Comparison of ENCODE assay signal across 8 mouse cellular contexts in the genomic region with DNA sequence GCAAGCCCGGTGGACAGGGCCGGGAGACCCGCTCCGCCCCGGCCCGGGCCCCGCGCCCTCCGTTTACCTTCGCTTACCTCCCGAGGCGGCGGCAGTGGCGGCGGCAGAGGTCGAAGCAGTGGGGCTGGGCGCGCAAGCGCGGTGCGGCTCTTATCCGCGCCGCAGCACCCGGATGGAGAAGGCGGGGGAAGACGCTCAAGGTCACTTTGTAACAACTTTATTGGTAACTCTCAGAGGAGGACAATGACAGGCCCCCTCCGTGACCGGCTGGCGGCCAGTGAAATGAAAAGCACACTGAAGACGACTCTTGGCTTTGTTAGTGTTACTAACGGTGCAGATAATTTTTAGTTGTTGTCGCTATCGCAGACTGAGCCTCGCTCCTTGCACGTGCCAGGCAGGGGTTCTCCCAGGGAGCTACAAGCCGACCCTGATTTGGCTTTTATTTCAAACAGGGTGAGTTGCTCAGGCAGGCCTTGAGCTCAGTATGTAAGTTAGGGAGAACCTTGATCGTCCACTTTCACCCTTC. TPM values are rescaled to one million over a fixed set of nuclear protein-coding genes. Genes with fewer than 3 reads are reported as not detected.
DNase-seq lines count a peak whose midpoint lies in the region; ATAC-seq and TF ChIP-seq lines count a peak whose summit lies in the region.

A gene (minus strand): TSS at position 152 of the 526 bp plus-strand sequence.

- 0 out of 6 replicates have a peak, but pooled peaks of 1 of the 3 experiments have one; percentile 4 for TF ChIP-seq CTCF in MEL (IDR thresholded peaks at IDR 0.05 in 2 of 3, conservative IDR thresholded peaks at IDR 0.05 in 1 of 3; ENCODE audit: control insufficient read depth in 1 of 3, insufficient read depth in 1 of 3, low read depth in 2 of 3, low read length in 3 of 3, poor library complexity in 1 of 3, severe bottlenecking in 1 of 3)
- no peak for TF ChIP-seq CTCF in cerebellum, adult 2 months (IDR thresholded peaks at IDR 0.05; ENCODE audit: borderline replicate concordance, insufficient read depth, low read depth, low read length)

- peaks cover 23% of the 10 kb centered on the region in 2 experiments for H3K36me3 ChIP-seq in MEL (ENCODE audit: control insufficient read depth in 1 of 2, insufficient read depth in 2 of 2, low read length in 2 of 2)
- H3K36me3 ChIP-seq in lung, embryonic 16.5 days (ENCODE audit: control insufficient read depth, insufficient read depth, low read length) = peaks cover 28% of the 10 kb centered on the region

- no peaks in the 10 kb centered on the region for H3K27me3 ChIP-seq in MEL (ENCODE audit: control insufficient read depth in 1 of 2, insufficient read depth in 2 of 2, low read length in 2 of 2)
- no peaks in the 10 kb centered on the region for H3K27me3 ChIP-seq in cerebellum, adult 2 months (ENCODE audit: control insufficient read depth, insufficient read depth, low read length)
- H3K27me3 ChIP-seq in lung, embryonic 16.5 days (ENCODE audit: control insufficient read depth, insufficient read depth, low read depth, low read length) = no peaks in the 10 kb centered on the region

- peak within 1 kb of the TSS; percentile 92 for H3K9ac ChIP-seq in MEL (ENCODE audit: control insufficient read depth, low read depth, low read length, poor library complexity, severe bottlenecking)
- H3K9ac ChIP-seq in lung, embryonic 16.5 days (ENCODE audit: low read length) = peak within 1 kb of the TSS; percentile 99

- H3K79me2 ChIP-seq in MEL (ENCODE audit: control insufficient read depth, insufficient read depth, low read length, poor library complexity) = peaks cover 13% of the 10 kb centered on the region

- ATAC-seq in hematopoietic stem cell, adult 5-6 weeks (replicated peaks in 1 of 2; ENCODE audit: insufficient read depth in 1 of 2, low FRiP score in 2 of 2, low TSS enrichment in 1 of 2, low read depth in 1 of 2, poor library complexity in 2 of 2, severe bottlenecking in 2 of 2) = peak; percentile 92 to 96
- peak; percentile 98 for ATAC-seq in lung, embryonic 16.5 days (ENCODE audit: low read depth)

- H3K4me1 ChIP-seq in MEL (ENCODE audit: control insufficient read depth in 1 of 2, insufficient read depth in 2 of 2, low read length in 2 of 2) = peaks cover 3 to 8% of the 10 kb centered on the region in 2 experiments; a peak in 3 of 4 replicates
- H3K4me1 ChIP-seq in cerebellum, adult 2 months (ENCODE audit: control insufficient read depth, insufficient read depth, low read length) = no peaks in the 10 kb centered on the region; the same call in 1 of the 2 replicates
- peaks cover 5% of the 10 kb centered on the region for H3K4me1 ChIP-seq in lung, embryonic 16.5 days (replicated peaks; ENCODE audit: control insufficient read depth, insufficient read depth, low read length)

- WGBS in cerebellum, adult 2 months = under 1% methylated on average over 38 of the region's 38 CpGs
- under 1% methylated on average over 38 of the region's 38 CpGs for WGBS in lung, embryonic 16.5 days

- H3K9me3 ChIP-seq in MEL (replicated peaks; ENCODE audit: insufficient read depth, low read length) = no peaks in the 10 kb centered on the region
- no peaks in the 10 kb centered on the region for H3K9me3 ChIP-seq in lung, embryonic 16.5 days (ENCODE audit: control insufficient read depth, low read length)

- peak within 1 kb of the TSS; percentile 79 for H3K27ac ChIP-seq in MEL (ENCODE audit: control insufficient read depth, low read depth, low read length)
- peak within 1 kb of the TSS; percentile 92 for H3K27ac ChIP-seq in cerebellum, adult 2 months (ENCODE audit: insufficient read depth, low read length)
- peak within 1 kb of the TSS; percentile 87 for H3K27ac ChIP-seq in lung, embryonic 16.5 days (ENCODE audit: low read length)

- TF ChIP-seq RAD21 in MEL (IDR thresholded peaks at IDR 0.05; ENCODE audit: low read depth, low read length) = no peak

- H3K4me2 ChIP-seq in lung, embryonic 16.5 days (ENCODE audit: low read depth, low read length) = peak within 1 kb of the TSS; percentile 85

- DNase-seq in MEL (ENCODE audit: low read depth, low spot score) = peak; percentile 95
- peak; percentile 94 to 95 for DNase-seq in cerebellum, adult 2 months
- peak; percentile 92 for DNase-seq in forelimb bud, embryonic 11.5 days (ENCODE audit: low read depth, low spot score)
- DNase-seq in layer of hippocampus, adult 9-10 months (ENCODE audit: low spot score) = peak; percentile 77
- peak; percentile 83 for DNase-seq in ovary, postnatal 10 days (ENCODE audit: low spot score)
- peak; percentile 89 to 90 for DNase-seq in thymus, postnatal 10 days (ENCODE audit: low spot score in 2 of 2)

- peak; percentile 80 to 85 for TF ChIP-seq POLR2A in MEL (IDR thresholded peaks at IDR 0.05; ENCODE audit: control insufficient read depth in 1 of 2, insufficient read depth in 1 of 2, low read depth in 1 of 2, low read length in 2 of 2, poor library complexity in 1 of 2)
- TF ChIP-seq POLR2A in cerebellum, adult 2 months (IDR thresholded peaks at IDR 0.05; ENCODE audit: borderline replicate concordance, insufficient read depth, low read length) = peak; percentile 87

- peak in 1 of 2 experiments; percentile 71; a peak in 3 of 4 replicates for TF ChIP-seq EP300 in MEL (IDR thresholded peaks at IDR 0.05; ENCODE audit: low read depth in 1 of 2, low read length in 2 of 2)

- H3K4me3 ChIP-seq in MEL (ENCODE audit: control insufficient read depth in 1 of 2, insufficient read depth in 1 of 2, low read depth in 2 of 2, low read length in 2 of 2) = peak within 1 kb of the TSS; percentile 72 to 89
- peak within 1 kb of the TSS; percentile 72 for H3K4me3 ChIP-seq in cerebellum, adult 2 months (replicated peaks; ENCODE audit: insufficient read depth, low read depth, low read length)
- peak within 1 kb of the TSS; percentile 72 for H3K4me3 ChIP-seq in lung, embryonic 16.5 days (ENCODE audit: low read length)

TF ChIP-seq in MEL, 35 proteins besides CTCF, POLR2A, EP300 and RAD21:
- TF ChIP-seq SMC3 (IDR thresholded peaks at IDR 0.05; ENCODE audit: low read depth, low read length) = no peak
- 0 out of 2 replicates have a peak, but pooled peaks have one; percentile 42 for TF ChIP-seq CHD1 (IDR thresholded peaks at IDR 0.05; ENCODE audit: low read depth, low read length)
- peak; percentile 93 for TF ChIP-seq HCFC1 (IDR thresholded peaks at IDR 0.05; ENCODE audit: low read depth, low read length)
- TF ChIP-seq GATA1 (IDR thresholded peaks at IDR 0.05; ENCODE audit: low read depth, low read length) = peak; percentile 38
- TF ChIP-seq JUND (IDR thresholded peaks at IDR 0.05; ENCODE audit: low read depth, low read length) = no peak
- TF ChIP-seq MYC (IDR thresholded peaks at IDR 0.05; ENCODE audit: low read depth, low read length) = peak; percentile 92
- TF ChIP-seq SIN3A (IDR thresholded peaks at IDR 0.05; ENCODE audit: low read length) = peak; percentile 96
- peak; percentile 96 for TF ChIP-seq TBP (IDR thresholded peaks at IDR 0.05; ENCODE audit: low read depth, low read length)
- TF ChIP-seq USF2 (IDR thresholded peaks at IDR 0.05; ENCODE audit: borderline replicate concordance in 1 of 2, insufficient read depth in 1 of 2, low read depth in 1 of 2, low read length in 2 of 2) = no peak
- peak; percentile 82 for TF ChIP-seq POLR2AphosphoS2 (IDR thresholded peaks at IDR 0.05; ENCODE audit: low read length)
- TF ChIP-seq ELF1 (IDR thresholded peaks at IDR 0.05; ENCODE audit: low read depth, low read length) = peak; percentile 80
- no peak for TF ChIP-seq CHD2 (IDR thresholded peaks at IDR 0.05; ENCODE audit: low read length)
- no peak; the same call in 1 of the 2 replicates for TF ChIP-seq E2F4 (IDR thresholded peaks at IDR 0.05; ENCODE audit: borderline replicate concordance, low read depth, low read length)
- TF ChIP-seq KAT2A (conservative IDR thresholded peaks at IDR 0.05; ENCODE audit: low read depth, low read length) = peak; percentile 78
- TF ChIP-seq ETS1 (IDR thresholded peaks at IDR 0.05; ENCODE audit: low read depth, low read length) = peak; percentile 76
- no peak for TF ChIP-seq UBTF (IDR thresholded peaks at IDR 0.05; ENCODE audit: borderline replicate concordance, insufficient read depth, low read depth, low read length)
- peak; percentile 86 for TF ChIP-seq NRF1 (IDR thresholded peaks at IDR 0.05; ENCODE audit: insufficient read depth, low read depth, low read length, poor library complexity, severe bottlenecking)
- peak; percentile 92 for TF ChIP-seq ZMIZ1 (IDR thresholded peaks at IDR 0.05; ENCODE audit: low read depth, low read length)
- TF ChIP-seq MAZ (IDR thresholded peaks at IDR 0.05; ENCODE audit: low read depth, low read length) = peak; percentile 99
- TF ChIP-seq BHLHE40 (IDR thresholded peaks at IDR 0.05; ENCODE audit: borderline replicate concordance, low read depth, low read length) = peak; percentile 96
- peak; percentile 74 for TF ChIP-seq TCF12 (IDR thresholded peaks at IDR 0.05; ENCODE audit: low read depth, low read length)
- peak; percentile 57; the same call in 1 of the 2 replicates for TF ChIP-seq MYB (IDR thresholded peaks at IDR 0.05; ENCODE audit: low read depth, low read length)
- TF ChIP-seq RCOR1 (IDR thresholded peaks at IDR 0.05; ENCODE audit: low read depth, low read length) = peak; percentile 46; the same call in 1 of the 2 replicates
- TF ChIP-seq ZNF384 (IDR thresholded peaks at IDR 0.05; ENCODE audit: low read depth, low read length) = peak; percentile 56; the same call in 1 of the 2 replicates
- TF ChIP-seq MAX (IDR thresholded peaks at IDR 0.05; ENCODE audit: low read length) = peak; percentile 86
- TF ChIP-seq MXI1 (IDR thresholded peaks at IDR 0.05; ENCODE audit: low read depth, low read length) = peak; percentile 93
- 0 out of 2 replicates have a peak, but pooled peaks have one; percentile 46 for TF ChIP-seq USF1 (IDR thresholded peaks at IDR 0.05; ENCODE audit: low read depth, low read length)
- TF ChIP-seq NELFE (IDR thresholded peaks at IDR 0.05; ENCODE audit: low read depth, low read length) = peak; percentile 98
- TF ChIP-seq MEF2A (IDR thresholded peaks at IDR 0.05; ENCODE audit: extremely low read depth, insufficient replicate concordance, low read depth, low read length, poor library complexity, severe bottlenecking) = no peak

RNA-seq across cellular contexts. Expression of the gene that starts here (rescaled TPM):
- 503 and 520 TPM in 2 replicates for total RNA-seq in MEL (2012; rRNA removed)
- polyA plus RNA-seq in MEL (2012; ENCODE audit: insufficient read depth in 1 of 2, insufficient read length in 2 of 2, low read depth in 1 of 2, low replicate concordance in 2 of 2, missing spikeins in 1 of 2) = 100 to 1,000 TPM; 199 to 520 TPM
- polyA plus RNA-seq in cerebellum, adult 2 months (2012; rRNA removed) = 1,072 and 1,080 TPM in 2 replicates
- total RNA-seq in hematopoietic stem cell, adult 5-6 weeks (2017) = 137 and 141 TPM in 2 replicates
- 1,076 and 1,094 TPM in 2 replicates for polyA plus RNA-seq in lung, embryonic 16.5 days (2015; fragmentation: Nextera tagmentation; extraction: Ambion mirVana)

Comparison
In these comparisons a context has a peak if more than half of its experiments do, and no peak if none do; other contexts are left out.
1. Peak in every context shown above with its lines: DNase-seq, ATAC-seq, H3K4me3 ChIP-seq and H3K27ac ChIP-seq.